Mouse (Mus musculus): ENCODE measurements around the gene Gm44965.

DNA sequence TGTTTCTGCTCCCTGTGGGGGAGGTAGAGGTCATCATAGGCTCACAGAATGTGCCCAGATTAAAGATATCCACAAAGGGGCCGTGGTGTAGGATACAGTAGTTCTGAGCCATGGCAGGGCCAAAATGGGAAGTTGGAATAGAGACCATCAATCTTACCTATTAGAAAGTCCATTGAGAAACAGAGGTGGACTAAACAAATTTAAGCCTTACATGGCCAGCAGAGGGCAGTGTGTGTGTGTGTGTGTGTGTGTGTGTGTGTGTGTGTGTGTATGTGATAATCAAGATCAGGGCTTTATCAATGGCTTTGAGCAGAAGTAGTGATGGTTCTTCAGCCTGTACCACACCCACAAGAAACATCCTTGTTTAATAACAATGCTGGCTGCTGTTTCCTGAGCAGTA lies 47.5 kb upstream of the Gm44965 start:
- TF ChIP-seq USF1 (IDR thresholded peaks at IDR 0.05; ENCODE audit: low read depth) (no peak), MAX (IDR thresholded peaks at IDR 0.05) (no peak), CTCF (IDR thresholded peaks at IDR 0.05; ENCODE audit: control insufficient read depth, insufficient read depth, insufficient read length) (no peak), FOSL1 (IDR thresholded peaks at IDR 0.05; ENCODE audit: insufficient read depth, low read length, poor library complexity, severe bottlenecking) (no peak), CEBPB (IDR thresholded peaks at IDR 0.05; ENCODE audit: low read depth) (no peak), MYOD1 (IDR thresholded peaks at IDR 0.05; ENCODE audit: control insufficient read depth, insufficient read length, low read depth) (no peak), MYOG (IDR thresholded peaks at IDR 0.05; ENCODE audit: control insufficient read depth, extremely low read depth, insufficient read length) (no peak)

All from C2C12 (cell line).